Mouse (Mus musculus): ENCODE data around the gene Vkorc1. TPM values are rescaled to one million over a fixed set of nuclear protein-coding genes. Genes with fewer than 3 reads are reported as not detected.
"Not testable (repeated sequence)": the region's sequence is repeated elsewhere in the genome, so short reads cannot be mapped to it uniquely, and the experiment has no call there.

The Vkorc1 gene
- polyA plus RNA-seq (2014; fragmentation: Nextera tagmentation; extraction: Ambion mirVana), result 53.2 and 64.0 TPM in 2 replicates

GRCm38 (mm10) chr7:127895442-127895841 lies at the start of gene Vkorc1, which contains the start of gene Gm21974:
Gene Vkorc1, minus strand, starts transcription at chr7:127895617.
Gene Gm21974, minus strand, starts transcription at chr7:127895454.
- ATAC-seq (ENCODE audit: low FRiP score, low TSS enrichment) (peak; percentile 96), DNase-seq (peak; percentile 97)
- no peaks in the 10 kb centered on the region for H3K9me3 ChIP-seq (ENCODE audit: control insufficient read depth, low read length)
- peak within 1 kb of the TSS; percentile 38 for H3K27ac ChIP-seq (replicated peaks; ENCODE audit: low read depth, low read length)
- peak within 1 kb of the TSS; percentile 70 for H3K4me2 ChIP-seq (ENCODE audit: low read length)
- under 1% methylated on average over 26 of the region's 26 CpGs for WGBS
- H3K4me1 ChIP-seq (ENCODE audit: control insufficient read depth, insufficient read depth, low read length), result peaks cover 3% of the 10 kb centered on the region; the same call in 1 of the 2 replicates
- peak within 1 kb of the TSS; percentile 64 for H3K9ac ChIP-seq (replicated peaks; ENCODE audit: low read length)
- peak within 1 kb of the TSS; percentile 41 for H3K4me3 ChIP-seq (replicated peaks; ENCODE audit: low read depth, low read length)
- peaks cover 16% of the 10 kb centered on the region for H3K36me3 ChIP-seq (ENCODE audit: control insufficient read depth, insufficient read depth, low read length)
- no peaks in the 10 kb centered on the region for H3K27me3 ChIP-seq (ENCODE audit: control insufficient read depth, insufficient read depth, low read length)

DNA sequence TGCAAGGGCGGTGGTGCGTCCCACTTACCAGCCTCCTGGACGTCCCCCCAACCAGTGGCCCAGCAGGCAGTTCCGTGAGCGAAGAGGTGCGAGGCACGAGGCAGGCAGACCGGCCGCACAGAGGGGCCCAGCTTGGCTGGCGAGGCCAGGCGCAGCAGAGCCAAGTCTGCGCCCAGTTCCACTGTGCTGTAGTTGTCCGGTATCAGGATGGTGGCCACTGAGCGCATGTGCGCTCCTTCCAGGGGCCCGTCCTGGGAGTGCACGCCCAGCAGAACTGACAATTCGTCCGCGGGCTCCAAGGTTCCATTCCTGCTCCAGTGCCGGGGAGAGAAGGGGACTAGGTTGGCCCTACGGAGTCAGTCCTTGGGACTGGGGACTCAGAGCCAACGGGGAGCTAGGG lies 49.2 kb upstream of the Vkorc1 start:
- Histone ChIP-seq H3K4me1 (ENCODE audit: control insufficient read depth, insufficient read depth, low read length) (no peaks in the 10 kb centered on the region), H3K4me2 (ENCODE audit: low read length) (no peak overlapping the region), H3K9me3 (ENCODE audit: control insufficient read depth, low read length) (no peaks in the 10 kb centered on the region), H3K9ac (replicated peaks; ENCODE audit: low read length) (no peak overlapping the region), H3K27me3 (ENCODE audit: control insufficient read depth, insufficient read depth, low read length) (no peaks in the 10 kb centered on the region; the same call in 1 of the 2 replicates), H3K27ac (replicated peaks; ENCODE audit: low read depth, low read length) (no peak overlapping the region), H3K4me3 (replicated peaks; ENCODE audit: low read depth, low read length) (no peak overlapping the region), H3K36me3 (ENCODE audit: control insufficient read depth, insufficient read depth, low read length) (no peaks in the 10 kb centered on the region)
- 12% methylated on average over 23 of the region's 23 CpGs for WGBS
- ATAC-seq (ENCODE audit: low FRiP score, low TSS enrichment), result no peak
- no peak for DNase-seq

GRCm38 (mm10) chr7:127942097-127942496 lies 46.7 kb upstream of the Vkorc1 start:
- 53% methylated on average over 2 of the region's 2 CpGs for whole genome bisulfite sequencing
- H3K36me3 ChIP-seq (ENCODE audit: control insufficient read depth, insufficient read depth, low read length); H3K9me3 ChIP-seq (ENCODE audit: control insufficient read depth, low read length); DNase-seq; H3K4me3 ChIP-seq (replicated peaks; ENCODE audit: low read depth, low read length); H3K27ac ChIP-seq (replicated peaks; ENCODE audit: low read depth, low read length); H3K9ac ChIP-seq (replicated peaks; ENCODE audit: low read length); ATAC-seq (ENCODE audit: low FRiP score, low TSS enrichment); H3K4me2 ChIP-seq (ENCODE audit: low read length); H3K27me3 ChIP-seq (ENCODE audit: control insufficient read depth, insufficient read depth, low read length); H3K4me1 ChIP-seq (ENCODE audit: control insufficient read depth, insufficient read depth, low read length): not testable (repeated sequence)

DNA sequence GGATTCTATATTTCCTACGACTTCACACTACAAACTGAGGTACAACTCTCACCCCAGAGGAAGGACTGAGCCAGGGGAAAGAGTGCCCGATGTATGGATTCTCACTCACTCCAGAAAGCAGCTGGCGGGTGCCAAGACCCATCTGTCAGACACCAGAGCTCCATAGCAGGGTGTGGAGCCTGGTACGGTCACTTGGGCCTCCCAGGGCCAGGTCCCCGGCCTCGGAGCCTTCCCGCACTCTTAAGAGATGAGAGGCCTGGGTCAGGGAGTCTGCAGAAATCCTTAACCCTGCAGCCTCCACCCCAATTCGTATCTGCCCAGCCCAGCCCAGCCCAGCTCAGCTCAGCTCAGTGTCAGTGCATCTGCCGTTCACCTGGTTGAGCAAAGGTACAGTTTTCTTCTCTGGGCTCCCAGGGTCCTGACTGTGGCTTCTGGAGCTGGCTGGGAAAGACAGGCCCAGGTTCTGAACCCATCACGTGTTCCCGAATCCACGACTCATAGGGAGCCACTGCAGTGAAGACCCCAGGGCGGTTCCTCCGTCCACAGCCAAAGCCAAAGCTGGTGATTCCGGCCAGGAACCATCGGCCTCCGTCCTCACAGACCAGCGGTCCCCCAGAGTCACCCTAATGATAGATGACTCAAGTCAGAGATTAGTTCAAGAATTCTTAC lies 40.9 kb upstream of the Vkorc1 start:
- H3K4me3 ChIP-seq (replicated peaks; ENCODE audit: low read depth, low read length), result peak overlapping the region; percentile 69
- H3K4me1 ChIP-seq (ENCODE audit: control insufficient read depth, insufficient read depth, low read length), result 0 out of 2 replicates have a peak, but pooled peaks cover 8% of the 10 kb centered on the region
- DNase-seq (no peak), ATAC-seq (ENCODE audit: low FRiP score, low TSS enrichment) (no peak)
- 53% methylated on average over 18 of the region's 18 CpGs for WGBS
- H3K27ac ChIP-seq (replicated peaks; ENCODE audit: low read depth, low read length), result peak overlapping the region; percentile 79
- peak overlapping the region; percentile 92 for H3K4me2 ChIP-seq (ENCODE audit: low read length)
- peak overlapping the region; percentile 77 for H3K9ac ChIP-seq (replicated peaks; ENCODE audit: low read length)
- H3K36me3 ChIP-seq (ENCODE audit: control insufficient read depth, insufficient read depth, low read length), result no peaks in the 10 kb centered on the region
- H3K27me3 ChIP-seq (ENCODE audit: control insufficient read depth, insufficient read depth, low read length), result no peaks in the 10 kb centered on the region
- H3K9me3 ChIP-seq (ENCODE audit: control insufficient read depth, low read length), result no peaks in the 10 kb centered on the region

DNA sequence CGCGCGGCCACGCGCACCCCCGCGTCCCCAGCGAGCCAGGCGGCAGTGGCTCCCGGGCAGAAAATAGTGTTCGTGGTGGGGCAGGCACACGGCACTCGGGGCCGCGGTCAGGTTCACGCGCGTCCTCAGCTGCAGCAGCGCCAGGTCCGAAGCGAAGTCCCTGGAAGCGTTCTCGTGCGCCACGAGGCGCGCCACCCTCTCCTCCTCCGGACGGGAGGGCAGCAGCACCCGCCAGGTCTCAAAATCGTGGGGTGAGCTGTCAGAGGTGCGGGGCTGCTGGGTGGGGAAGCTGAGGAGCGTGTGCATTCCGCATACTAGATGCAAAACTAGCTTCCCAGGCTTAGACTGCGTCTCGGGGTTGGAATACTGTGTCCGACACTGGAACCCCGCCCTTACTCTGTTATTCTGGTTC lies 40.3 kb upstream of the Vkorc1 start:
- Histone ChIP-seq H3K27ac (replicated peaks; ENCODE audit: low read depth, low read length) (peak overlapping the region; percentile 79), H3K36me3 (ENCODE audit: control insufficient read depth, insufficient read depth, low read length) (no peaks in the 10 kb centered on the region), H3K9me3 (ENCODE audit: control insufficient read depth, low read length) (no peaks in the 10 kb centered on the region), H3K4me2 (ENCODE audit: low read length) (peak overlapping the region; percentile 92), H3K4me3 (replicated peaks; ENCODE audit: low read depth, low read length) (peak overlapping the region; percentile 69), H3K27me3 (ENCODE audit: control insufficient read depth, insufficient read depth, low read length) (no peaks in the 10 kb centered on the region), H3K4me1 (ENCODE audit: control insufficient read depth, insufficient read depth, low read length) (0 out of 2 replicates have a peak, but pooled peaks cover 8% of the 10 kb centered on the region), H3K9ac (replicated peaks; ENCODE audit: low read length) (peak overlapping the region; percentile 77)
- ATAC-seq (ENCODE audit: low FRiP score, low TSS enrichment) (no peak; the same call in none of the 2 replicates), DNase-seq (no peak)
- under 1% methylated on average over 37 of the region's 38 CpGs for WGBS

- peak overlapping the region; percentile 79 for H3K27ac ChIP-seq (replicated peaks; ENCODE audit: low read depth, low read length)
Measured at GRCm38 (mm10) chr7:127935028-127935722, 39.8 kb upstream of the Vkorc1 start.

DNA sequence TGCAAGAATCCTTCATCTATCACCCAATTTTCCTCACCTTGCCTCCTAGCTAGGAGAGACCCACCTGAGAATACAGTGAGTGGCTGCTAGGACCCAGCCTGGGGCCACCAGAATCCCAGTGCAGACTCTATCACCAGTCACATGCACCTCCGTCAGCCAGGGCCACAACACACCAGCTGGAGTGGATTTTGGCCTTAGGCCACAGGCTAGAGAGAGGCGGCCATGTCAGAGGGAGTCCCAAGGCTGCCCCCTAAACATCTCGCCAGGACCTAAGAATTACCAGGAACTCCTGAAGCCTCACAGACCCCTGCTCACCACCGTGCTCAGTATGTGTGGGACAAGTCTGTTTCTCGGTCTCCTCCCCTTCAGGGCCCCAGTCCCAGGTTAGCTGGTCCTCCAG lies 38.7 kb upstream of the Vkorc1 start:
- H3K4me3 ChIP-seq (replicated peaks; ENCODE audit: low read depth, low read length), result no peak overlapping the region
- 0 out of 2 replicates have a peak, but pooled peaks cover 8% of the 10 kb centered on the region for H3K4me1 ChIP-seq (ENCODE audit: control insufficient read depth, insufficient read depth, low read length)
- no peaks in the 10 kb centered on the region for H3K9me3 ChIP-seq (ENCODE audit: control insufficient read depth, low read length)
- H3K4me2 ChIP-seq (ENCODE audit: low read length), result no peak overlapping the region
- DNase-seq (no peak), ATAC-seq (ENCODE audit: low FRiP score, low TSS enrichment) (no peak)
- peaks cover 10% of the 10 kb centered on the region; the same call in 1 of the 2 replicates for H3K27me3 ChIP-seq (ENCODE audit: control insufficient read depth, insufficient read depth, low read length)
- H3K36me3 ChIP-seq (ENCODE audit: control insufficient read depth, insufficient read depth, low read length), result no peaks in the 10 kb centered on the region
- H3K9ac ChIP-seq (replicated peaks; ENCODE audit: low read length), result no peak overlapping the region
- H3K27ac ChIP-seq (replicated peaks; ENCODE audit: low read depth, low read length), result no peak overlapping the region
- 89% methylated on average over 5 of the region's 5 CpGs for WGBS

More at GRCm38 (mm10) chr7:127935028-127935722, 39.8 kb upstream of the Vkorc1 start:
- Histone ChIP-seq H3K36me3 (ENCODE audit: control insufficient read depth, insufficient read depth, low read length) (no peaks in the 10 kb centered on the region), H3K4me2 (ENCODE audit: low read length) (peak overlapping the region; percentile 92), H3K9me3 (ENCODE audit: control insufficient read depth, low read length) (no peaks in the 10 kb centered on the region), H3K4me1 (ENCODE audit: control insufficient read depth, insufficient read depth, low read length) (0 out of 2 replicates have a peak, but pooled peaks cover 8% of the 10 kb centered on the region), H3K9ac (replicated peaks; ENCODE audit: low read length) (peak overlapping the region; percentile 77), H3K4me3 (replicated peaks; ENCODE audit: low read depth, low read length) (peak overlapping the region; percentile 69), H3K27me3 (ENCODE audit: control insufficient read depth, insufficient read depth, low read length) (no peaks in the 10 kb centered on the region)
- ATAC-seq (ENCODE audit: low FRiP score, low TSS enrichment) (peak; percentile 95), DNase-seq (peak; percentile 97)
- WGBS, result 7% methylated on average over 32 of the region's 32 CpGs

DNA sequence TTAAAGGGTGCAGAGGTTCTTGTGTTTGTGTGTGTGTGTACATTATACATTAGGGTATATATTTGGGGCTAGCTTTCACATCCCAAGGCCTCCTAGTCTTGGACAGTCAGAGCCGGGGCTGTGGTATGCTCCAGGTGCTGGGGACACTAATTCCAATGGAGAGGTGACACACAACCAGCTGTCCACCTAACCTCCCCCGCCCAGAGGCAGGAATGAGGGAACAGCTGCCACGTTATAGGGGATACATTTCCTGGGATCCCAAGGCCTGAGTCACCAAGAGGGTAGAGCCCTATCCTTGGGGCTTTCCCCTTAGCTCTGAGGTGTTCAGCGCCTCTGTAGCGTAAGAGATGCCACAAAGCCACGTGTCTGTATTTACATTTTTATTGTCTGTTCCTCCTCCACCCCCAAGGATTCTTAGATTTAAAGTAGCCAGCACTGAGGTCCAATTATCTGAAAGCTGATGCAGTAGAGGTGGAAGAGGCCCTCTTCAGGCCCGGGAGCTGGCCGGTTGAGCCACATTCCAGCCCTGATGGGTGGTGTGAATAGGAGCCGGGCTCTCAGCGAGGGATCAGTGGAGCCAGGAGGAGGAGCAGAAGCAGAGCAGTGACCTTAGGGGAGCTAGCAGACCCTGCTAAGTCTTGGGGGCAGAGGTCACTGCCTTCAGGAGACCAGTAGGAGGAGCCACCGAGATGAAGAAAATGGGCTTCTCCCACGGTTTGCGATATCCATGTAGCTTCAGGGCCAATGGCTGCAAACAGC lies 37.0 kb upstream of the Vkorc1 start:
- Histone ChIP-seq H3K4me1 (ENCODE audit: control insufficient read depth, insufficient read depth, low read length) (0 out of 2 replicates have a peak, but pooled peaks cover 8% of the 10 kb centered on the region), H3K27me3 (ENCODE audit: control insufficient read depth, insufficient read depth, low read length) (peaks cover 17% of the 10 kb centered on the region), H3K9me3 (ENCODE audit: control insufficient read depth, low read length) (no peaks in the 10 kb centered on the region), H3K4me3 (replicated peaks; ENCODE audit: low read depth, low read length) (no peak overlapping the region), H3K4me2 (ENCODE audit: low read length) (no peak overlapping the region), H3K36me3 (ENCODE audit: control insufficient read depth, insufficient read depth, low read length) (0 out of 2 replicates have a peak, but pooled peaks cover under 1% of the 10 kb centered on the region), H3K27ac (replicated peaks; ENCODE audit: low read depth, low read length) (no peak overlapping the region), H3K9ac (replicated peaks; ENCODE audit: low read length) (no peak overlapping the region)
- DNase-seq (no peak), ATAC-seq (ENCODE audit: low FRiP score, low TSS enrichment) (no peak)
- 13% methylated on average over 13 of the region's 13 CpGs for WGBS

Measured in midbrain, embryonic 14.5 days (tissue).